Mouse (Mus musculus) limb, embryonic 11.5 days (tissue): Measurements from ENCODE around the gene Rapgef2. TPM values are rescaled to one million over a fixed set of nuclear protein-coding genes. Genes with fewer than 3 reads are reported as not detected.

Experiments used
- ATAC-seq: fragments of 200-750 bp; cut with Nextera tagmentation; 2 replicates; pipeline ENCODE4 v1.8.0; 2017; ENCODE audit warnings: low read depth; ENCODE audit not compliant: insufficient number of reproducible peaks, low FRiP score, low TSS enrichment
- DNase-seq: peaks from one replicate; pipeline ENCODE4 v3.0.0-alpha.2; 2015; ENCODE audit warnings: low spot score
- H3K27ac ChIP-seq: fragments of 300-500 bp; sonication (generic); replicated peaks from 2 replicates; pipeline ENCODE4 v1.5.1; 2014; ENCODE audit warnings: low read depth, mild to moderate bottlenecking, low read length
- H3K27me3 ChIP-seq: fragments of 300-500 bp; sonication (generic); 2 replicates; pipeline ENCODE4 v1.6.1; 2014; ENCODE audit warnings: mild to moderate bottlenecking, low read length, mixed read lengths; ENCODE audit not compliant: control insufficient read depth, insufficient read depth
- H3K36me3 ChIP-seq: fragments of 300-500 bp; sonication (generic); 2 replicates; pipeline ENCODE4 v1.6.1; 2014; ENCODE audit warnings: mild to moderate bottlenecking, low read length, moderate library complexity, mixed read lengths; ENCODE audit not compliant: control insufficient read depth, insufficient read depth
- H3K4me1 ChIP-seq: fragments of 300-500 bp; sonication (generic); 2 replicates; pipeline ENCODE4 v1.6.1; 2014; ENCODE audit warnings: low read length, mixed read lengths; ENCODE audit not compliant: control insufficient read depth, insufficient read depth
- H3K4me2 ChIP-seq: fragments of 300-500 bp; sonication (generic); 2 replicates; pipeline ENCODE4 v1.6.1; 2014; ENCODE audit warnings: low read depth, mild to moderate bottlenecking, moderate library complexity; ENCODE audit not compliant: severe bottlenecking
- H3K4me3 ChIP-seq: fragments of 300-500 bp; sonication (generic); 2 replicates; pipeline ENCODE4 v1.5.1; 2014; ENCODE audit warnings: low read depth, low read length
- H3K9ac ChIP-seq: fragments of 300-500 bp; sonication (generic); 2 replicates; pipeline ENCODE4 v1.6.1; 2014; ENCODE audit warnings: mild to moderate bottlenecking, low read length
- H3K9me3 ChIP-seq: fragments of 300-500 bp; sonication (generic); 2 replicates; pipeline ENCODE4 v1.6.1; 2016; ENCODE audit warnings: low read length; ENCODE audit not compliant: control insufficient read depth
- WGBS: fragments of 180-500 bp; shearing (Covaris S2); extraction: QIAGEN DNeasy Blood & Tissue Kit; methylation state at CpG from one replicate; pipeline ENCODE4 v1.1.7; 2014; 5-methylcytosine and 5-hydroxymethylcytosine counted together
- polyA plus RNA-seq: library from polyadenylated mRNA; unstranded; fragments of >200 nt; fragmentation: Nextera tagmentation; extraction: Ambion mirVana; gene quantifications from 2 replicates; pipeline ENCODE4 v1.2.1, GENCODE M21; 2014

Rapgef2 gene
- polyA plus RNA-seq, 1 experiment from 2014 or later, result 5.6 TPM

GRCm38 (mm10) chr3:79224352-79224751 is 62.0 kb downstream of the Rapgef2 start:
- Histone ChIP-seq H3K4me1 (0 out of 2 replicates have a peak, but pooled peaks cover 3% of the 10 kb centered on the region), H3K9me3 (no peaks in the 10 kb centered on the region), H3K27ac (no peak overlapping the region), H3K4me2 (no peak overlapping the region), H3K9ac (no peak overlapping the region), H3K36me3 (no peaks in the 10 kb centered on the region), H3K27me3 (no peaks in the 10 kb centered on the region), H3K4me3 (no peak overlapping the region)
- WGBS, result 82% methylated on average over 7 of the region's 7 CpGs
- no peak for DNase-seq
- no peak for ATAC-seq

- H3K36me3 ChIP-seq, result no peaks in the 10 kb centered on the region
- H3K4me2 ChIP-seq, result no peak overlapping the region
- no peaks in the 10 kb centered on the region for H3K9me3 ChIP-seq
- H3K4me1 ChIP-seq, result 0 out of 2 replicates have a peak, but pooled peaks cover 3% of the 10 kb centered on the region
- no peaks in the 10 kb centered on the region for H3K27me3 ChIP-seq
- WGBS, result 69% methylated on average over 8 of the region's 8 CpGs
- H3K27ac ChIP-seq, result no peak overlapping the region
- ATAC-seq (no peak), DNase-seq (no peak)
- H3K4me3 ChIP-seq, result no peak overlapping the region
- no peak overlapping the region for H3K9ac ChIP-seq
Measured at GRCm38 (mm10) chr3:79223281-79223680, 63.0 kb downstream of the Rapgef2 start.

GRCm38 (mm10) chr3:79222192-79222960 is 63.9 kb downstream of the Rapgef2 start:
- H3K27me3 ChIP-seq, result no peaks in the 10 kb centered on the region
- no peak overlapping the region for H3K9ac ChIP-seq
- no peaks in the 10 kb centered on the region for H3K9me3 ChIP-seq
- H3K36me3 ChIP-seq, result no peaks in the 10 kb centered on the region
- H3K4me1 ChIP-seq, result 0 out of 2 replicates have a peak, but pooled peaks cover 3% of the 10 kb centered on the region
- WGBS, result 67% methylated on average over 13 of the region's 13 CpGs
- no peak overlapping the region for H3K4me2 ChIP-seq
- DNase-seq (no peak), ATAC-seq (no peak)
- no peak overlapping the region for H3K27ac ChIP-seq
- no peak overlapping the region for H3K4me3 ChIP-seq

- WGBS, result 39% methylated on average over 9 of the region's 9 CpGs
- DNase-seq (peak; percentile 66), ATAC-seq (peak; percentile 45; the same call in 1 of the 2 replicates)
- Histone ChIP-seq H3K4me1 (0 out of 2 replicates have a peak, but pooled peaks cover 3% of the 10 kb centered on the region), H3K9ac (no peak overlapping the region), H3K4me2 (no peak overlapping the region), H3K4me3 (no peak overlapping the region), H3K27ac (no peak overlapping the region), H3K27me3 (no peaks in the 10 kb centered on the region), H3K9me3 (no peaks in the 10 kb centered on the region), H3K36me3 (no peaks in the 10 kb centered on the region)
Measured at GRCm38 (mm10) chr3:79221296-79222191, 64.8 kb downstream of the Rapgef2 start.

- no peak for ATAC-seq
- Histone ChIP-seq H3K9ac (no peak overlapping the region), H3K27ac (no peak overlapping the region), H3K27me3 (no peaks in the 10 kb centered on the region), H3K4me2 (no peak overlapping the region), H3K9me3 (no peaks in the 10 kb centered on the region), H3K36me3 (no peaks in the 10 kb centered on the region), H3K4me1 (0 out of 2 replicates have a peak, but pooled peaks cover 3% of the 10 kb centered on the region), H3K4me3 (no peak overlapping the region)
- WGBS, result 80% methylated on average over 10 of the region's 10 CpGs
- no peak for DNase-seq
Measured at GRCm38 (mm10) chr3:79219144-79219930, 67.0 kb downstream of the Rapgef2 start.

GRCm38 (mm10) chr3:79218566-79219051 is 67.7 kb downstream of the Rapgef2 start:
- DNase-seq (no peak), ATAC-seq (no peak)
- 66% methylated on average over 4 of the region's 4 CpGs for whole genome bisulfite sequencing
- Histone ChIP-seq H3K27ac (no peak overlapping the region), H3K4me3 (no peak overlapping the region), H3K36me3 (no peaks in the 10 kb centered on the region), H3K4me2 (no peak overlapping the region), H3K4me1 (0 out of 2 replicates have a peak, but pooled peaks cover 3% of the 10 kb centered on the region), H3K27me3 (no peaks in the 10 kb centered on the region), H3K9me3 (no peaks in the 10 kb centered on the region), H3K9ac (no peak overlapping the region)

- no peak overlapping the region for H3K4me2 ChIP-seq
- WGBS, result 69% methylated on average over 5 of the region's 5 CpGs
- H3K4me1 ChIP-seq, result 0 out of 2 replicates have a peak, but pooled peaks cover 2% of the 10 kb centered on the region
- no peak overlapping the region for H3K27ac ChIP-seq
- no peaks in the 10 kb centered on the region for H3K27me3 ChIP-seq
- no peak overlapping the region for H3K4me3 ChIP-seq
- no peak overlapping the region for H3K9ac ChIP-seq
- no peaks in the 10 kb centered on the region for H3K9me3 ChIP-seq
- no peak for DNase-seq
- ATAC-seq, result no peak
- no peaks in the 10 kb centered on the region for H3K36me3 ChIP-seq
Measured at GRCm38 (mm10) chr3:79210243-79210642, 76.1 kb downstream of the Rapgef2 start.

GRCm38 (mm10) chr3:79207216-79207615 is 79.1 kb downstream of the Rapgef2 start:
- WGBS, result 77% methylated on average over 2 of the region's 2 CpGs
- no peak for ATAC-seq
- Histone ChIP-seq H3K9ac (no peak overlapping the region), H3K4me3 (no peak overlapping the region), H3K36me3 (no peaks in the 10 kb centered on the region), H3K4me1 (peaks cover 7% of the 10 kb centered on the region; the same call in 1 of the 2 replicates), H3K9me3 (no peaks in the 10 kb centered on the region), H3K27me3 (no peaks in the 10 kb centered on the region), H3K27ac (no peak overlapping the region), H3K4me2 (no peak overlapping the region)
- no peak for DNase-seq
